Mouse (Mus musculus) erythroid progenitor cell, adult 5-6 weeks (primary cell): ENCODE data around the gene Iffo1. TPM values are rescaled to one million over a fixed set of nuclear protein-coding genes. Genes with fewer than 3 reads are reported as not detected.

Experiments
- ATAC-seq: replicated peaks from 2 replicates; pipeline ENCODE4 v1.8.0; 2016; ENCODE audit warnings: moderate number of reproducible peaks, mild to moderate bottlenecking, moderate TSS enrichment, inconsistent platforms; ENCODE audit not compliant: poor library complexity, low FRiP score, severe bottlenecking
- total RNA-seq, 2 experiments: library from RNA; stranded (forward) in 1 of 2; stranded (reverse) in 1 of 2; fragments of 150-400 nt in 1 of 2; fragments of 186-747, 209-891 nt in 1 of 2; gene quantifications; 2 replicates each; pipeline versions ENCODE4 v1.2.3 to v1.2.4; 2015 to 2017; ENCODE audit warnings: low replicate concordance in 2 of 2

Iffo1 gene
- total RNA-seq, 2 experiments from 2014 or later, result 5.9 to 9.7 TPM

- ATAC-seq, result no peak
These were observed 41.2 kb downstream of the Iffo1 start for GRCm38 (mm10) chr6:125186203-125186602.

DNA sequence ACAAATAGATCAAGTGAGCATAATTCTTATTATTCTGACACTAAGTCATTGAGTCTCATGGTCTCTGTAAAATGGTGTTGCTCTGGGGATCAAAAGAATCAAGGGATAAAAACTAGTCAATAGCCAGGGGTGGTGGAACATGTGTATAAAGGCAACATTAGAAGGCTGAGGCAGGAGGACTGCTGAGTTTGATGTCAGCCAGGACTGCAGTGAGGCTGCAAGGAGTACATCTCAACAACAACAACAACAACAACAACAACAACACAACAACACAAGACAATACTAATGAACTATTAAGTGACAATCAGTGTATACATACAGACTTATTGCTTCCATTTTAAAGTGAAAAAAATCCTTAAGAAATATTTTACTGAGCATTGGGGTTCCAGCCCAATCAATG is 45.8 kb downstream of the Iffo1 start:
- ATAC-seq, result no peak

- ATAC-seq, result peak; percentile 91
These were observed 46.4 kb downstream of the Iffo1 start, which contains the start of the genes Ncapd2 and Mrpl51 for GRCm38 (mm10) chr6:125191332-125192015. Gene Ncapd2, minus strand, starts transcription at chr6:125191701. Gene Mrpl51, plus strand, starts transcription at chr6:125191801.

DNA sequence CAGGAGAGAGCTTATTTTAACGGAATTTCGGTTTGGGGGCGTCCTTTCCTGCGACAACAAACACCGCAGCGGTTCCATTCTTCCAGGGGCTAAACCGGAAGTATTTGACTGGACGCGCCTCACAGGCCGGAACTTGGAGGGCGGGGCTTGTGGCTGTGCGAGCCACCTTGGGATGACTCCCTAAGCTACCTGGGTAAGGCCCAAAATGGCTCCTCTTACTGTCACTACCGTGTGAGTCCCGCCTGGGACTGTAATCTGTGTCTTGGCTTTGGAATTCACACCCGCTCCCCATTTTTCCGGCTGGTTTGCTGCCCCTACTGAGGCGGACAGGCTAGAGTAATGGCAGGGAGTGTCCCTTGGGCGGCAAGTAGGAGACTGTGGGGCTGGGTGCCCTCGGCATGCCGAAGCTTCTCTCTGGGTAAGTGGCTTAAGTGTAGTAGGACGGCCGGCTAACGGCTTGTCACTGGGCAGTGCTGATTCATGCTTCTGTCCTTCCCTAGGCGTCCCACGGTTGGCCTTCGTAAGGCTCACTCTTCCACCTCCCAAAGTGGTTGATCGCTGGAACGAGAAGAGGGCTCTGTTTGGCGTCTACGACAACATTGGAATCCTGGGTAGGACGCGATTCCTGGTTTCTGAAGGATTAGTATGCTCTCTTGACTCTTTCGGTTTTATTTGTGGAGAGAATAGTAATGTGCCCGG is 47.1 kb downstream of the Iffo1 start:
- ATAC-seq, result peak; percentile 85

DNA sequence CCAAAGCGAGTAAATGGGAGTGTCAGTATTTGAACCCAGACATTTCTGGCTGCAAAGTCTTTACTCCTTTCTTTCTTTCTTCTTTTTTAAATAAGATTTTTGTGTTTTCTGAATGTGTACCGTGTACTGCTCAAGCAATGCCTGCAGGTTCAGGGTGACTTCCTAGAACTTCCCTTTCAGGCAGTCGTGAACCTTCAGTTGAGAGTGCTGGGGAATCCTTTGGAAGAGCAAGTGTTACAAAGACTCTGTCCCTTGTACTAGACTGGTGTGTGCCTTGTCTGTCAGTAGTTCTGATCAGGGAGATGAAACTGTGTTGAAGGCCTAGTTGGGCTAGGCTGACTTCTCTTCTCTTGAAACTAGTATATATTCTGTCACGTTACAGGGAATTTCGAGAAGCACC is 47.8 kb downstream of the Iffo1 start:
- no peak for ATAC-seq

GRCm38 (mm10) chr6:125193390-125193789 is 48.3 kb downstream of the Iffo1 start:
- ATAC-seq, result no peak

GRCm38 (mm10) chr6:125195541-125196075 is 50.6 kb downstream of the Iffo1 start:
- no peak for ATAC-seq

DNA sequence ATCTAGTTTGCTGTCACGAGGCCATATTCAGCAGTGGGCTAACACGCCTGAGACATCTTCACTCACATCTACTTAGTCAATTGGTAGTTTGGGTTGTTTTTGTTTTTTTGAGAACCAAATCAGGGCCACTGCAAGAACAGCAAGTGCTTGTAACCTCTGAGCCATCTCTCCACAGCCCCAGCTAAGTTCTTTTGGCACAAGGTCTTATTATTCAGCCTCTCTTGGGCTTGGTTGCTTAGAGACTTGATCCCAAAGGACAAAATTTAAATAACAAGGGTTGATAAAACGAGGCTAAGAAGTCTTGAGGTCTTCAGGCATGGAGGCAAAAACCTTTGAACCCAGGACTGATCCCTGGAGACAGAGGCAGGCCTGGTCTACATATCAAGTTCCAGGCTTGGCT is 51.3 kb downstream of the Iffo1 start:
- ATAC-seq, result no peak

GRCm38 (mm10) chr6:125197166-125197565 is 52.1 kb downstream of the Iffo1 start:
- no peak for ATAC-seq

DNA sequence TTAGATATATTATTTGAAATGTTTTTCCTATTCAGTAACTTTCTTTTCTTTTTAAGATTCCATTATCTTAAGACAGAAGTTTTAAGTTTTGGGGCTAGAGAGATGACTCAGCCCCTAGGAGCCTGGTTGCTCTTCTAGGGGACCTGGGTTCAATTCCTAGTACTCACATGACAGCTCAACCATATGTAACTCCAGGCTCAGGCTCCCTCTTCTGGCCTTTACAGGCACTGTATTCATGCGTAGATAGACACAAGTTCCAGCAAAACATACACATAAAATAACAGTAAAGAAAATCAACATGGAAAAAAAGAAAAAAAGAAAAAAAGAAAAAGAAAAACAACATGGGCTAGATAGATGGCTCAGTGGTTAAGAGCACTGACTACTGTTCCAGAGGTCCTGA is 65.4 kb downstream of the Iffo1 start:
- no peak for ATAC-seq

Other genes starting within 250 kb of the Iffo1 start
- gene Lag3, start 233.5 kb upstream of the Iffo1 start, total RNA-seq (2015; ENCODE audit: low replicate concordance), result 1.8 TPM in 1 of 2 replicates, not detected in the other
- gene Lag3, start 233.5 kb upstream of the Iffo1 start, total RNA-seq (2017; ENCODE audit: low replicate concordance), result 0.90 TPM in 1 of 2 replicates, not detected in the other
- 15.5 and 20.5 TPM in 2 replicates for gene Ptms, start 225.1 kb upstream of the Iffo1 start, total RNA-seq (2015; ENCODE audit: low replicate concordance)
- 7.9 and 18.6 TPM in 2 replicates for gene Ptms, start 225.1 kb upstream of the Iffo1 start, total RNA-seq (2017; ENCODE audit: low replicate concordance)
- 44.0 and 45.3 TPM in 2 replicates for gene Mlf2, start 213.9 kb upstream of the Iffo1 start, total RNA-seq (2015; ENCODE audit: low replicate concordance)
- gene Mlf2, start 213.9 kb upstream of the Iffo1 start, total RNA-seq (2017; ENCODE audit: low replicate concordance), result 18.5 and 42.2 TPM in 2 replicates
- gene Cops7a, start 179.7 kb upstream of the Iffo1 start, total RNA-seq (2015; ENCODE audit: low replicate concordance), result 14.3 and 17.3 TPM in 2 replicates
- gene Cops7a, start 179.7 kb upstream of the Iffo1 start, total RNA-seq (2017; ENCODE audit: low replicate concordance), result 4.1 and 4.9 TPM in 2 replicates
- not detected in 2 replicates for gene Pianp, start 148.5 kb upstream of the Iffo1 start, total RNA-seq (2015; ENCODE audit: low replicate concordance)
- gene Pianp, start 148.5 kb upstream of the Iffo1 start, total RNA-seq (2017; ENCODE audit: low replicate concordance), result not detected in 2 replicates
- 49.4 and 54.1 TPM in 2 replicates for gene Zfp384, start 136.1 kb upstream of the Iffo1 start, total RNA-seq (2015; ENCODE audit: low replicate concordance)
- gene Zfp384, start 136.1 kb upstream of the Iffo1 start, total RNA-seq (2017; ENCODE audit: low replicate concordance), result 25.8 and 41.2 TPM in 2 replicates
- 5.0 and 5.4 TPM in 2 replicates for gene Ing4, start 105.5 kb upstream of the Iffo1 start, total RNA-seq (2015; ENCODE audit: low replicate concordance)
- 59.6 and 60.0 TPM in 2 replicates for gene Ing4, start 105.5 kb upstream of the Iffo1 start, total RNA-seq (2017; ENCODE audit: low replicate concordance)
- gene Acrbp, start 95.6 kb upstream of the Iffo1 start, total RNA-seq (2015; ENCODE audit: low replicate concordance), result 4.3 and 9.6 TPM in 2 replicates
- 0.68 and 9.4 TPM in 2 replicates for gene Acrbp, start 95.6 kb upstream of the Iffo1 start, total RNA-seq (2017; ENCODE audit: low replicate concordance)
- gene Lpar5, start 77.3 kb upstream of the Iffo1 start, total RNA-seq (2015; ENCODE audit: low replicate concordance), result 3.6 and 10.9 TPM in 2 replicates
- not detected in 2 replicates for gene Lpar5, start 77.3 kb upstream of the Iffo1 start, total RNA-seq (2017; ENCODE audit: low replicate concordance)
- gene Chd4, start 49.3 kb upstream of the Iffo1 start, total RNA-seq (2015; ENCODE audit: low replicate concordance), result 49.0 and 64.2 TPM in 2 replicates
- 176 and 220 TPM in 2 replicates for gene Chd4, start 49.3 kb upstream of the Iffo1 start, total RNA-seq (2017; ENCODE audit: low replicate concordance)
- gene Nop2, start 13.3 kb upstream of the Iffo1 start, total RNA-seq (2015; ENCODE audit: low replicate concordance), result 6.7 and 17.3 TPM in 2 replicates
- gene Nop2, start 13.3 kb upstream of the Iffo1 start, total RNA-seq (2017; ENCODE audit: low replicate concordance), result 5.7 and 8.9 TPM in 2 replicates
- gene Gapdh, start 21.2 kb downstream of the Iffo1 start, total RNA-seq (2015; ENCODE audit: low replicate concordance), result 683 and 752 TPM in 2 replicates
- 153 and 228 TPM in 2 replicates for gene Gapdh, start 21.2 kb downstream of the Iffo1 start, total RNA-seq (2017; ENCODE audit: low replicate concordance)
- 953 and 1,019 TPM in 2 replicates for gene Ncapd2, start 46.5 kb downstream of the Iffo1 start, total RNA-seq (2015; ENCODE audit: low replicate concordance)
- gene Ncapd2, start 46.5 kb downstream of the Iffo1 start, total RNA-seq (2017; ENCODE audit: low replicate concordance), result 924 and 1,011 TPM in 2 replicates
- 63.3 and 85.8 TPM in 2 replicates for gene Mrpl51, start 46.6 kb downstream of the Iffo1 start, total RNA-seq (2015; ENCODE audit: low replicate concordance)
- 64.1 and 65.3 TPM in 2 replicates for gene Mrpl51, start 46.6 kb downstream of the Iffo1 start, total RNA-seq (2017; ENCODE audit: low replicate concordance)
- 4.7 and 6.7 TPM in 2 replicates for gene Vamp1, start 70.3 kb downstream of the Iffo1 start, total RNA-seq (2015; ENCODE audit: low replicate concordance)
- 2.0 and 10.0 TPM in 2 replicates for gene Vamp1, start 70.3 kb downstream of the Iffo1 start, total RNA-seq (2017; ENCODE audit: low replicate concordance)
- gene Tapbpl, start 86.6 kb downstream of the Iffo1 start, total RNA-seq (2015; ENCODE audit: low replicate concordance), result 0.84 and 1.8 TPM in 2 replicates
- gene Tapbpl, start 86.6 kb downstream of the Iffo1 start, total RNA-seq (2017; ENCODE audit: low replicate concordance), result 6.7 and 6.8 TPM in 2 replicates
- 5.0 and 7.5 TPM in 2 replicates for gene Cd27, start 91.8 kb downstream of the Iffo1 start, total RNA-seq (2015; ENCODE audit: low replicate concordance)
- 0.51 and 1.2 TPM in 2 replicates for gene Cd27, start 91.8 kb downstream of the Iffo1 start, total RNA-seq (2017; ENCODE audit: low replicate concordance)
- not detected in 2 replicates for gene Tuba3a, start 140.8 kb downstream of the Iffo1 start, total RNA-seq (2015; ENCODE audit: low replicate concordance)
- gene Tuba3a, start 140.8 kb downstream of the Iffo1 start, total RNA-seq (2017; ENCODE audit: low replicate concordance), result not detected in 2 replicates
- gene Ltbr, start 168.6 kb downstream of the Iffo1 start, total RNA-seq (2015; ENCODE audit: low replicate concordance), result 0.84 and 5.0 TPM in 2 replicates
- 2.8 and 3.5 TPM in 2 replicates for gene Ltbr, start 168.6 kb downstream of the Iffo1 start, total RNA-seq (2017; ENCODE audit: low replicate concordance)
- gene Scnn1a, start 175.4 kb downstream of the Iffo1 start, total RNA-seq (2015; ENCODE audit: low replicate concordance), result 2.9 and 7.6 TPM in 2 replicates
- gene Scnn1a, start 175.4 kb downstream of the Iffo1 start, total RNA-seq (2017; ENCODE audit: low replicate concordance), result not detected in 2 replicates
- gene Tnfrsf1a, start 204.1 kb downstream of the Iffo1 start, total RNA-seq (2015; ENCODE audit: low replicate concordance), result 8.3 and 11.7 TPM in 2 replicates
- gene Tnfrsf1a, start 204.1 kb downstream of the Iffo1 start, total RNA-seq (2017; ENCODE audit: low replicate concordance), result 2.3 and 20.7 TPM in 2 replicates
- not detected in 2 replicates for gene Plekhg6, start 235.6 kb downstream of the Iffo1 start, total RNA-seq (2015; ENCODE audit: low replicate concordance)
- gene Plekhg6, start 235.6 kb downstream of the Iffo1 start, total RNA-seq (2017; ENCODE audit: low replicate concordance), result not detected in 2 replicates